In genomic region chrX:7878495-7878894, GRCm38 (mm10) we compare ENCODE assay signal across 8 mouse cellular contexts. TPM values are rescaled to one million over a fixed set of nuclear protein-coding genes. Genes with fewer than 3 reads are reported as not detected.
A peak's percentile ranks its signal among the peaks of the same experiment; 100 is the strongest.
DNase-seq lines count a peak whose midpoint lies in the region; ATAC-seq lines count a peak whose summit lies in the region.

No protein-coding gene starts in this region.

- 0 out of 2 replicates have a peak, but pooled peaks cover 5% of the 10 kb centered on the region for H3K4me1 ChIP-seq in heart, embryonic 10.5 days
- 0 out of 2 replicates have a peak, but pooled peaks cover 5% of the 10 kb centered on the region for H3K4me1 ChIP-seq in embryonic facial prominence, embryonic 15.5 days
- no peaks in the 10 kb centered on the region for H3K4me1 ChIP-seq in intestine, embryonic 15.5 days (replicated peaks)
- peaks cover 10% of the 10 kb centered on the region for H3K4me1 ChIP-seq in midbrain, embryonic 15.5 days

- no peak overlapping the region; the same call in 1 of the 2 replicates for H3K9ac ChIP-seq in embryonic facial prominence, embryonic 15.5 days
- H3K9ac ChIP-seq in intestine, embryonic 15.5 days = peak overlapping the region; percentile 54
- peak overlapping the region; percentile 68 for H3K9ac ChIP-seq in midbrain, embryonic 15.5 days

- H3K27me3 ChIP-seq in heart, embryonic 10.5 days (ENCODE audit: insufficient read depth, poor library complexity, severe bottlenecking) = no peaks in the 10 kb centered on the region
- no peaks in the 10 kb centered on the region for H3K27me3 ChIP-seq in embryonic facial prominence, embryonic 15.5 days
- no peaks in the 10 kb centered on the region for H3K27me3 ChIP-seq in intestine, embryonic 15.5 days (replicated peaks)
- H3K27me3 ChIP-seq in midbrain, embryonic 15.5 days (replicated peaks) = no peaks in the 10 kb centered on the region

- peak overlapping the region; percentile 56 for H3K27ac ChIP-seq in heart, embryonic 10.5 days
- no peak overlapping the region for H3K27ac ChIP-seq in embryonic facial prominence, embryonic 15.5 days (replicated peaks)
- H3K27ac ChIP-seq in intestine, embryonic 15.5 days = no peak overlapping the region
- peak overlapping the region; percentile 79 for H3K27ac ChIP-seq in midbrain, embryonic 15.5 days

- 17% methylated on average over 21 of the region's 21 CpGs for WGBS in heart, embryonic 10.5 days
- WGBS in embryonic facial prominence, embryonic 15.5 days = 24% methylated on average over 21 of the region's 21 CpGs
- 16% methylated on average over 21 of the region's 21 CpGs for WGBS in intestine, embryonic 15.5 days
- WGBS in midbrain, embryonic 15.5 days = 24% methylated on average over 21 of the region's 21 CpGs

- H3K9me3 ChIP-seq in heart, embryonic 10.5 days = no peaks in the 10 kb centered on the region
- no peaks in the 10 kb centered on the region for H3K9me3 ChIP-seq in embryonic facial prominence, embryonic 15.5 days (replicated peaks)
- H3K9me3 ChIP-seq in intestine, embryonic 15.5 days = no peaks in the 10 kb centered on the region
- H3K9me3 ChIP-seq in midbrain, embryonic 15.5 days = no peaks in the 10 kb centered on the region

- H3K4me3 ChIP-seq in heart, embryonic 10.5 days = peak overlapping the region; percentile 64
- peak overlapping the region; percentile 45 for H3K4me3 ChIP-seq in embryonic facial prominence, embryonic 15.5 days (replicated peaks)
- H3K4me3 ChIP-seq in intestine, embryonic 15.5 days (replicated peaks) = peak overlapping the region; percentile 45
- peak overlapping the region; percentile 60 for H3K4me3 ChIP-seq in midbrain, embryonic 15.5 days

- no peak for DNase-seq in heart, embryonic 10.5 days (ENCODE audit: low spot score)
- DNase-seq in heart, adult 8-10 months (ENCODE audit: low spot score) = no peak
- DNase-seq in thymus, postnatal 14 days = peak; percentile 36
- no peak for DNase-seq in thymus, adult 18-20 months

- peaks cover 16% of the 10 kb centered on the region for H3K36me3 ChIP-seq in heart, embryonic 10.5 days
- H3K36me3 ChIP-seq in embryonic facial prominence, embryonic 15.5 days = no peaks in the 10 kb centered on the region
- no peaks in the 10 kb centered on the region for H3K36me3 ChIP-seq in intestine, embryonic 15.5 days
- no peaks in the 10 kb centered on the region for H3K36me3 ChIP-seq in midbrain, embryonic 15.5 days (replicated peaks)

- 0 out of 2 replicates have a peak, but pooled peaks have one; percentile 22 for ATAC-seq in embryonic facial prominence, embryonic 15.5 days (ENCODE audit: insufficient number of reproducible peaks, low FRiP score, low TSS enrichment, low read depth)
- ATAC-seq in intestine, embryonic 15.5 days = peak; percentile 42
- ATAC-seq in midbrain, embryonic 15.5 days (replicated peaks) = peak; percentile 46
- no peak for ATAC-seq in inflammation-experienced regulatory T-cells, adult 6 months

- peak overlapping the region; percentile 78 for H3K4me2 ChIP-seq in embryonic facial prominence, embryonic 15.5 days (replicated peaks)
- peak overlapping the region; percentile 85 for H3K4me2 ChIP-seq in intestine, embryonic 15.5 days (replicated peaks)
- H3K4me2 ChIP-seq in midbrain, embryonic 15.5 days = peak overlapping the region; percentile 79

RNA-seq across cellular contexts. Expression of gene Pim2, which starts 0.4 kb away (rescaled TPM):
- polyA plus RNA-seq in heart, embryonic 10.5 days (2016; fragmentation: Nextera tagmentation; extraction: Ambion mirVana) = 7.0 and 7.8 TPM in 2 replicates
- total RNA-seq in heart, adult 8-10 months (2022) = 1 to 10 TPM; 2.4 to 6.1 (median 3.7) TPM
- 9.8 and 14.2 TPM in 2 replicates for polyA plus RNA-seq in embryonic facial prominence, embryonic 15.5 days (2015; fragmentation: Nextera tagmentation; extraction: Ambion mirVana)
- polyA plus RNA-seq in intestine, embryonic 15.5 days (2015; fragmentation: Nextera tagmentation; extraction: Ambion mirVana) = 11.3 and 12.6 TPM in 2 replicates
- polyA plus RNA-seq in midbrain, embryonic 15.5 days (2015; fragmentation: Nextera tagmentation; extraction: Ambion mirVana) = 21.7 and 22.1 TPM in 2 replicates
- 10 to 100 TPM; 29.8 to 42.0 (median 39.9) TPM for polyA plus RNA-seq in inflammation-experienced regulatory T-cells, adult 6 months (2017; shearing (Covaris generic))

RNA-seq across cellular contexts. Expression of gene Slc35a2, which starts 5.3 kb away (rescaled TPM):
- 32.2 and 33.5 TPM in 2 replicates for polyA plus RNA-seq in heart, embryonic 10.5 days (2016; fragmentation: Nextera tagmentation; extraction: Ambion mirVana)
- total RNA-seq in heart, adult 8-10 months (2022) = 10 to 100 TPM in 3 of 4 experiments, 1 to 10 TPM in 1; 8.9 to 18.3 (median 13.5) TPM
- 55.0 and 55.5 TPM in 2 replicates for polyA plus RNA-seq in embryonic facial prominence, embryonic 15.5 days (2015; fragmentation: Nextera tagmentation; extraction: Ambion mirVana)
- 36.5 and 39.5 TPM in 2 replicates for polyA plus RNA-seq in intestine, embryonic 15.5 days (2015; fragmentation: Nextera tagmentation; extraction: Ambion mirVana)
- 42.2 and 42.9 TPM in 2 replicates for polyA plus RNA-seq in midbrain, embryonic 15.5 days (2015; fragmentation: Nextera tagmentation; extraction: Ambion mirVana)
- polyA plus RNA-seq in inflammation-experienced regulatory T-cells, adult 6 months (2017; shearing (Covaris generic)) = 10 to 100 TPM; 18.6 to 23.6 (median 18.7) TPM

RNA-seq across cellular contexts. Expression of gene Pqbp1, which starts 20.6 kb away (rescaled TPM):
- polyA plus RNA-seq in heart, embryonic 10.5 days (2016; fragmentation: Nextera tagmentation; extraction: Ambion mirVana) = 80.4 and 107 TPM in 2 replicates
- total RNA-seq in heart, adult 8-10 months (2022) = 10 to 100 TPM; 20.0 to 24.0 (median 20.9) TPM
- 125 and 126 TPM in 2 replicates for polyA plus RNA-seq in embryonic facial prominence, embryonic 15.5 days (2015; fragmentation: Nextera tagmentation; extraction: Ambion mirVana)
- polyA plus RNA-seq in intestine, embryonic 15.5 days (2015; fragmentation: Nextera tagmentation; extraction: Ambion mirVana) = 101 and 104 TPM in 2 replicates
- 222 and 224 TPM in 2 replicates for polyA plus RNA-seq in midbrain, embryonic 15.5 days (2015; fragmentation: Nextera tagmentation; extraction: Ambion mirVana)
- polyA plus RNA-seq in inflammation-experienced regulatory T-cells, adult 6 months (2017; shearing (Covaris generic)) = 100 to 1,000 TPM in 1 of 3 experiments, 10 to 100 TPM in 2; 91.7 to 116 (median 99.0) TPM

RNA-seq across cellular contexts. Expression of gene Timm17b, which starts 20.7 kb away (rescaled TPM):
- 140 and 156 TPM in 2 replicates for polyA plus RNA-seq in heart, embryonic 10.5 days (2016; fragmentation: Nextera tagmentation; extraction: Ambion mirVana)
- total RNA-seq in heart, adult 8-10 months (2022) = 10 to 100 TPM; 44.7 to 50.5 (median 46.7) TPM
- 158 and 169 TPM in 2 replicates for polyA plus RNA-seq in embryonic facial prominence, embryonic 15.5 days (2015; fragmentation: Nextera tagmentation; extraction: Ambion mirVana)
- polyA plus RNA-seq in intestine, embryonic 15.5 days (2015; fragmentation: Nextera tagmentation; extraction: Ambion mirVana) = 128 and 131 TPM in 2 replicates
- polyA plus RNA-seq in midbrain, embryonic 15.5 days (2015; fragmentation: Nextera tagmentation; extraction: Ambion mirVana) = 173 and 178 TPM in 2 replicates
- 100 to 1,000 TPM; 116 to 127 (median 123) TPM for polyA plus RNA-seq in inflammation-experienced regulatory T-cells, adult 6 months (2017; shearing (Covaris generic))

RNA-seq across cellular contexts. Expression of gene Gm10491, which starts 29.1 kb away (rescaled TPM):
- polyA plus RNA-seq in heart, embryonic 10.5 days (2016; fragmentation: Nextera tagmentation; extraction: Ambion mirVana) = not detected in 2 replicates
- not detected for total RNA-seq in heart, adult 8-10 months (2022)
- not detected in 2 replicates for polyA plus RNA-seq in embryonic facial prominence, embryonic 15.5 days (2015; fragmentation: Nextera tagmentation; extraction: Ambion mirVana)
- polyA plus RNA-seq in intestine, embryonic 15.5 days (2015; fragmentation: Nextera tagmentation; extraction: Ambion mirVana) = not detected in 2 replicates
- not detected in 2 replicates for polyA plus RNA-seq in midbrain, embryonic 15.5 days (2015; fragmentation: Nextera tagmentation; extraction: Ambion mirVana)
- not detected for polyA plus RNA-seq in inflammation-experienced regulatory T-cells, adult 6 months (2017; shearing (Covaris generic))

Comparison
In these comparisons a context has a peak if more than half of its experiments do, and no peak if none do; other contexts are left out.
1. H3K27ac ChIP-seq: peak in heart, embryonic 10.5 days (single experiment) and midbrain, embryonic 15.5 days (single experiment); none in embryonic facial prominence, embryonic 15.5 days (single experiment) and intestine, embryonic 15.5 days (single experiment).
2. Peak in every context shown above with its lines, with median percentiles within 50 percentile points of each other: H3K4me3 ChIP-seq and H3K4me2 ChIP-seq.